Comparison of ENCODE assay signal across 13 mouse cellular contexts in the genomic region with DNA sequence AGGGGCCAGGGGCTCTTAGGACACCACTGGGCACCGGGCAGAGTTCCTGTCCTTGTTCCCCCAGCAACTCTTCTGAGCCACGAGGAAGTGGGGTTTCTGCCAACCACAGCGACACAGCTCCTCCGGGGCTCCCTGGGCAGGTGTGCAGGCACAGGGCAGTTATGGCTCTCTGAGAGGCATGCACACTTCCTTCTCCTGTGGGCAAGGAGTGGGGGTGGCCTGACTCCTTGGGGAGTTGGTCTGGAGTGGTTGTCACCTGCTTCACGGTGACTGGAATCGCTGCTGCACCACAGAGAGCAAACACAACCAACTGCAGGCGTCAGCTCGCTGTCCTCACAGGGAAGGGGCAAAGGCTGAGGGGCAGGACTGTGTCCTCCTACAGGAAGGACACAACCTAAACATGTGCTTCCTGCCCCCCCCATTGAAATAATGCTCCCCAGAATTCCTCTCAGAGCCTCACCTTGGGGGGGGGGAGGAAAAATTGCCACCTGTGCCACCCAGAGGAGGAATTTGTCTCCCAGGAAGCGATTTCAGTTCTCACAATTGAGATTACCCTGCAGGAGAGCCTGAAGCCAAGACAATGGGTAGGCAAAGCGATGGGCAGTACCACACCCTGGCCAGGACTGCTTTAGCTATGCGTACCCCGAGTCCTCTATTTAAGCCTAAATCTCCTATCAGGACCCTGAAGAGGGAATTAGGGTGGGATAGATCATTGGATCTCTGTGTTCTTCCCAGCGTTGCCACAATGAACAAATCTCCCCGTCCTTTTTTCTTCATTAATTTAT. TPM values are rescaled to one million over a fixed set of nuclear protein-coding genes. Genes with fewer than 3 reads are reported as not detected.
DNase-seq lines count a peak whose midpoint lies in the region; ATAC-seq and TF ChIP-seq lines count a peak whose summit lies in the region.
"Had no signal": no experiment of that assay in that cellular context is flagged by ENCODE, and none has a peak within 500 bp of the region (broad histone marks: within the 10 kb centered on the region; RNA-seq: fewer than 3 reads in every experiment).

No protein-coding gene starts in this region.

- 53% methylated on average over 13 of the region's 14 CpGs for WGBS in embryonic facial prominence, embryonic 14.5 days
- 27% methylated on average over 14 of the region's 14 CpGs for WGBS in lung, adult 2 months
- 45% methylated on average over 14 of the region's 14 CpGs for WGBS in olfactory bulb, adult 2 months

- DNase-seq in kidney, postnatal 14 days = peak; percentile 12
- no peak for DNase-seq in kidney, adult 9 months
- DNase-seq in embryonic facial prominence, embryonic 14.5 days (ENCODE audit: low spot score) = no peak
- peak; percentile 56 for DNase-seq in lung, adult 2 months
- no peak for DNase-seq in right cerebral cortex, postnatal 10 days (ENCODE audit: low spot score in 2 of 2)
- DNase-seq in layer of hippocampus, adult 18-20 months (ENCODE audit: low spot score in 2 of 2) = no peak
- DNase-seq in gastrocnemius, postnatal 14 days = no peak
- DNase-seq: adrenal gland, adult 8-10 months had no signal

- H3K9ac ChIP-seq in embryonic facial prominence, embryonic 14.5 days (ENCODE audit: low read depth, low read length) = no peak overlapping the region
- H3K9ac ChIP-seq: heart, embryonic 13.5 days; hindbrain, embryonic 15.5 days; limb, embryonic 12.5 days had no signal

- intact Hi-C loops in gastrocnemius, postnatal 14 days (cut with DNase I; ENCODE audit: low total_unique reads) = no loop called here

- no peak overlapping the region for H3K4me2 ChIP-seq in embryonic facial prominence, embryonic 14.5 days (ENCODE audit: low read depth, low read length)
- H3K4me2 ChIP-seq: heart, embryonic 13.5 days; hindbrain, embryonic 15.5 days; limb, embryonic 12.5 days had no signal

- no peak for TF ChIP-seq CTCF in lung, adult 2 months (IDR thresholded peaks at IDR 0.05; ENCODE audit: insufficient read depth, low read length)
- no peak for TF ChIP-seq CTCF in olfactory bulb, adult 2 months (IDR thresholded peaks at IDR 0.05; ENCODE audit: insufficient read depth, low read depth, low read length)

- H3K4me3 ChIP-seq in embryonic facial prominence, embryonic 14.5 days (ENCODE audit: low read depth, low read length) = no peak overlapping the region
- H3K4me3 ChIP-seq in lung, adult 2 months (replicated peaks; ENCODE audit: extremely low read depth, low read depth, low read length) = peak overlapping the region; percentile 20
- H3K4me3 ChIP-seq in olfactory bulb, adult 2 months (ENCODE audit: insufficient read depth, low read depth, low read length) = no peak overlapping the region
- H3K4me3 ChIP-seq: heart, embryonic 13.5 days; hindbrain, embryonic 15.5 days; limb, embryonic 12.5 days; megakaryocyte, embryonic 14.5 days had no signal

- H3K27me3 ChIP-seq in embryonic facial prominence, embryonic 14.5 days (replicated peaks; ENCODE audit: control insufficient read depth, insufficient read depth, low read length) = no peaks in the 10 kb centered on the region
- H3K27me3 ChIP-seq: heart, embryonic 13.5 days; hindbrain, embryonic 15.5 days; limb, embryonic 12.5 days had no signal

- H3K36me3 ChIP-seq in embryonic facial prominence, embryonic 14.5 days (ENCODE audit: control insufficient read depth, insufficient read depth, low read length) = no peaks in the 10 kb centered on the region
- H3K36me3 ChIP-seq: heart, embryonic 13.5 days; hindbrain, embryonic 15.5 days; limb, embryonic 12.5 days had no signal

- ATAC-seq in embryonic facial prominence, embryonic 14.5 days (ENCODE audit: low read depth) = peak; percentile 51; the same call in 1 of the 2 replicates

- no peaks in the 10 kb centered on the region for H3K4me1 ChIP-seq in embryonic facial prominence, embryonic 14.5 days (ENCODE audit: control insufficient read depth, insufficient read depth, low read length)
- H3K4me1 ChIP-seq in lung, adult 2 months (ENCODE audit: control insufficient read depth, insufficient read depth, low read length) = no peaks in the 10 kb centered on the region
- H3K4me1 ChIP-seq in olfactory bulb, adult 2 months (ENCODE audit: control insufficient read depth, insufficient read depth, low read length) = peaks cover 41% of the 10 kb centered on the region
- H3K4me1 ChIP-seq: heart, embryonic 13.5 days; hindbrain, embryonic 15.5 days; limb, embryonic 12.5 days had no signal

- H3K9me3 ChIP-seq in embryonic facial prominence, embryonic 14.5 days (ENCODE audit: control insufficient read depth, low read length) = no peaks in the 10 kb centered on the region
- H3K9me3 ChIP-seq: heart, embryonic 13.5 days; hindbrain, embryonic 15.5 days; limb, embryonic 12.5 days; megakaryocyte, embryonic 14.5 days had no signal

- peak; percentile 62; the same call in 1 of the 2 replicates for TF ChIP-seq POLR2A in lung, adult 2 months (IDR thresholded peaks at IDR 0.05; ENCODE audit: borderline replicate concordance, extremely low read depth, low read depth, low read length)
- TF ChIP-seq POLR2A in olfactory bulb, adult 2 months (IDR thresholded peaks at IDR 0.05; ENCODE audit: insufficient read depth, low read depth, low read length) = no peak

- no peak overlapping the region for H3K27ac ChIP-seq in embryonic facial prominence, embryonic 14.5 days (replicated peaks; ENCODE audit: low read depth, low read length)
- peak overlapping the region; percentile 50 for H3K27ac ChIP-seq in olfactory bulb, adult 2 months (ENCODE audit: insufficient read depth, low read depth, low read length)
- H3K27ac ChIP-seq: heart, embryonic 13.5 days; hindbrain, embryonic 15.5 days; limb, embryonic 12.5 days had no signal

RNA-seq across cellular contexts. Expression of gene 2010300C02Rik, which starts 54.2 kb away (rescaled TPM):
- polyA plus RNA-seq in embryonic facial prominence, embryonic 14.5 days (2014; fragmentation: Nextera tagmentation; extraction: Ambion mirVana) = 4.6 and 6.5 TPM in 2 replicates
- 12.9 and 14.5 TPM in 2 replicates for polyA plus RNA-seq in lung, adult 2 months (2012; rRNA removed)
- not detected in 2 replicates for polyA plus RNA-seq in olfactory bulb, adult 2 months (2012; ENCODE audit: insufficient read depth, insufficient read length, low replicate concordance, missing spikeins)
- total RNA-seq in layer of hippocampus, adult 18-20 months (2021) = 100 to 1,000 TPM; 382 to 423 TPM
- under 1 TPM; 0.25 to 0.35 TPM for total RNA-seq in gastrocnemius, postnatal 14 days (2021)

Comparison
In these comparisons a context has a peak if more than half of its experiments do, and no peak if none do; other contexts are left out.
1. DNase-seq: peak in kidney, postnatal 14 days (single experiment) and lung, adult 2 months (single experiment); none in kidney, adult 9 months (single experiment), embryonic facial prominence, embryonic 14.5 days (single experiment), right cerebral cortex, postnatal 10 days (0 of 2), layer of hippocampus, adult 18-20 months (0 of 2) and gastrocnemius, postnatal 14 days (single experiment).